Mouse (Mus musculus) stomach, postnatal 0 days (tissue): ENCODE results near the gene Cct8l1.

ENCODE experiments used
- CTCF ChIP-seq: IDR thresholded peaks from 2 replicates; pipeline ENCODE4 v1.5.1; 2016; ENCODE audit warnings: antibody characterized with exemption, low read depth, mild to moderate bottlenecking, moderate library complexity
- EP300 ChIP-seq: optimal IDR thresholded peaks from 2 replicates; pipeline ENCODE3; 2016; ENCODE audit warnings: antibody characterized with exemption

GRCm38 (mm10) chr5:25535566-25535965 is 19.7 kb downstream of the Cct8l1 start:
- TF ChIP-seq CTCF = no peak
- TF ChIP-seq EP300 = no peak
